Mouse (Mus musculus) splenic B cell, adult 2 months (primary cell): ENCODE results near the gene D5Ertd579e.

ENCODE experiments used
- DNase-seq: peaks from one replicate; pipeline ENCODE4 v3.0.0-alpha.2; 2011; ENCODE audit warnings: low read depth, low spot score
- H3K27me3 ChIP-seq: 2 replicates; pipeline ENCODE4 v1.6.1; 2012; ENCODE audit warnings: mild to moderate bottlenecking, low read length, moderate library complexity, mixed read lengths; ENCODE audit not compliant: control insufficient read depth, poor library complexity, insufficient read depth, severe bottlenecking
- H3K36me3 ChIP-seq: 2 replicates; pipeline ENCODE4 v1.6.1; 2012; ENCODE audit warnings: mild to moderate bottlenecking, low read length, moderate library complexity, mixed read lengths; ENCODE audit not compliant: control insufficient read depth, poor library complexity, insufficient read depth, severe bottlenecking

The D5Ertd579e gene

GRCm38 (mm10) chr5:36711863-36712262, 16.0 kb upstream of the D5Ertd579e start:
- DNase-seq, result peak; percentile 24
- Histone ChIP-seq H3K27me3 (no peaks in the 10 kb centered on the region), H3K36me3 (no peaks in the 10 kb centered on the region)

- no peaks in the 10 kb centered on the region for H3K36me3 ChIP-seq
- DNase-seq, result no peak
Measured at GRCm38 (mm10) chr5:36705792-36706191, 10.0 kb upstream of the D5Ertd579e start.

GRCm38 (mm10) chr5:36705390-36705789, 9.6 kb upstream of the D5Ertd579e start:
- Histone ChIP-seq H3K36me3 (no peaks in the 10 kb centered on the region), H3K27me3 (no peaks in the 10 kb centered on the region)
- DNase-seq, result no peak

More at GRCm38 (mm10) chr5:36705792-36706191, 10.0 kb upstream of the D5Ertd579e start:
- no peaks in the 10 kb centered on the region for H3K27me3 ChIP-seq

- no peaks in the 10 kb centered on the region for H3K36me3 ChIP-seq
- DNase-seq, result no peak
- no peaks in the 10 kb centered on the region for H3K27me3 ChIP-seq
Measured at GRCm38 (mm10) chr5:36704684-36705083, 8.9 kb upstream of the D5Ertd579e start.

GRCm38 (mm10) chr5:36700939-36701620, 5.3 kb upstream of the D5Ertd579e start:
- no peaks in the 10 kb centered on the region for H3K27me3 ChIP-seq
- no peak for DNase-seq

GRCm38 (mm10) chr5:36698689-36699088, 2.9 kb upstream of the D5Ertd579e start:
- Histone ChIP-seq H3K36me3 (no peaks in the 10 kb centered on the region), H3K27me3 (no peaks in the 10 kb centered on the region)
- DNase-seq, result peak; percentile 15

More at GRCm38 (mm10) chr5:36700939-36701620, 5.3 kb upstream of the D5Ertd579e start:
- H3K36me3 ChIP-seq, result no peaks in the 10 kb centered on the region

GRCm38 (mm10) chr5:36698067-36698670, 2.3 kb upstream of the D5Ertd579e start:
- no peaks in the 10 kb centered on the region for H3K36me3 ChIP-seq
- DNase-seq, result no peak

GRCm38 (mm10) chr5:36696504-36697300, 878 bp upstream of the D5Ertd579e start:
- DNase-seq, result peak; percentile 15
- no peaks in the 10 kb centered on the region for H3K36me3 ChIP-seq
- H3K27me3 ChIP-seq, result no peaks in the 10 kb centered on the region

More at GRCm38 (mm10) chr5:36698067-36698670, 2.3 kb upstream of the D5Ertd579e start:
- no peaks in the 10 kb centered on the region for H3K27me3 ChIP-seq

- H3K27me3 ChIP-seq, result no peaks in the 10 kb centered on the region
- no peaks in the 10 kb centered on the region for H3K36me3 ChIP-seq
- peak; percentile 15 for DNase-seq
Measured at GRCm38 (mm10) chr5:36695005-36695404, 819 bp downstream of the D5Ertd579e start.

GRCm38 (mm10) chr5:36693651-36694050, 2.2 kb downstream of the D5Ertd579e start:
- H3K27me3 ChIP-seq, result no peaks in the 10 kb centered on the region
- DNase-seq, result no peak

GRCm38 (mm10) chr5:36691423-36691822, 4.4 kb downstream of the D5Ertd579e start:
- no peaks in the 10 kb centered on the region for H3K27me3 ChIP-seq
- no peak for DNase-seq
- 0 out of 2 replicates have a peak, but pooled peaks cover 1% of the 10 kb centered on the region for H3K36me3 ChIP-seq

More at GRCm38 (mm10) chr5:36693651-36694050, 2.2 kb downstream of the D5Ertd579e start:
- H3K36me3 ChIP-seq, result no peaks in the 10 kb centered on the region

- DNase-seq, result no peak
- Histone ChIP-seq H3K27me3 (no peaks in the 10 kb centered on the region), H3K36me3 (0 out of 2 replicates have a peak, but pooled peaks cover 1% of the 10 kb centered on the region)
Measured at GRCm38 (mm10) chr5:36685170-36685569, 10.7 kb downstream of the D5Ertd579e start.

- no peak for DNase-seq
- Histone ChIP-seq H3K27me3 (no peaks in the 10 kb centered on the region), H3K36me3 (0 out of 2 replicates have a peak, but pooled peaks cover 1% of the 10 kb centered on the region)
Measured at GRCm38 (mm10) chr5:36683586-36683985, 12.2 kb downstream of the D5Ertd579e start.

GRCm38 (mm10) chr5:36681219-36681618, 14.6 kb downstream of the D5Ertd579e start:
- H3K27me3 ChIP-seq, result no peaks in the 10 kb centered on the region
- no peaks in the 10 kb centered on the region for H3K36me3 ChIP-seq
- no peak for DNase-seq
